Mouse (Mus musculus): ENCODE data around the gene Rffl.

Rffl gene

GRCm38 (mm10) chr11:82870173-82871030, 608 bp downstream of the Rffl start:
- DNase-seq: peak; percentile 77

- no peak for DNase-seq
These were observed 1.4 kb downstream of the Rffl start for GRCm38 (mm10) chr11:82869506-82870172.

- no peak for DNase-seq
These were observed 3.1 kb downstream of the Rffl start for GRCm38 (mm10) chr11:82867956-82868355.

GRCm38 (mm10) chr11:82866850-82867564, 4.0 kb downstream of the Rffl start:
- DNase-seq: no peak

GRCm38 (mm10) chr11:82865957-82866356, 5.1 kb downstream of the Rffl start:
- DNase-seq: no peak

GRCm38 (mm10) chr11:82863488-82863931, 7.5 kb downstream of the Rffl start:
- no peak for DNase-seq

- DNase-seq: no peak
These were observed 8.0 kb downstream of the Rffl start for GRCm38 (mm10) chr11:82863059-82863458.

GRCm38 (mm10) chr11:82862638-82863037, 8.4 kb downstream of the Rffl start:
- DNase-seq: no peak

GRCm38 (mm10) chr11:82861558-82861957, 9.5 kb downstream of the Rffl start:
- DNase-seq: no peak

- DNase-seq: no peak
These were observed 10.3 kb downstream of the Rffl start for GRCm38 (mm10) chr11:82860759-82861158.

GRCm38 (mm10) chr11:82857307-82857848, 13.6 kb downstream of the Rffl start:
- DNase-seq: peak; percentile 32

GRCm38 (mm10) chr11:82856032-82856431, 15.0 kb downstream of the Rffl start:
- no peak for DNase-seq

GRCm38 (mm10) chr11:82855327-82855973, 15.6 kb downstream of the Rffl start:
- no peak for DNase-seq

- no peak for DNase-seq
These were observed 16.9 kb downstream of the Rffl start for GRCm38 (mm10) chr11:82854111-82854510.

GRCm38 (mm10) chr11:82852958-82853357, 18.1 kb downstream of the Rffl start:
- DNase-seq: no peak

GRCm38 (mm10) chr11:82852540-82852939, 18.5 kb downstream of the Rffl start:
- no peak for DNase-seq

GRCm38 (mm10) chr11:82852115-82852514, 18.9 kb downstream of the Rffl start:
- no peak for DNase-seq

- DNase-seq: no peak
These were observed 20.8 kb downstream of the Rffl start for GRCm38 (mm10) chr11:82850259-82850658.

GRCm38 (mm10) chr11:82847571-82848000, 23.4 kb downstream of the Rffl start:
- DNase-seq: no peak

- no peak for DNase-seq
These were observed 24.1 kb downstream of the Rffl start for GRCm38 (mm10) chr11:82846938-82847337.

- no peak for DNase-seq
These were observed 25.0 kb downstream of the Rffl start for GRCm38 (mm10) chr11:82846079-82846436.

GRCm38 (mm10) chr11:82845415-82846078, 25.5 kb downstream of the Rffl start:
- DNase-seq: peak; percentile 88

Measured in layer of hippocampus, adult 9-11 months (tissue).